Mouse (Mus musculus) heart, adult 2 months (tissue): ENCODE measurements at regions not wholly inside any gene's neighbourhood (a gene's known extent, or its start where the extent isn't known, plus 50 kb on each side); places are given as distances from the start of the nearest gene placed in this dataset.

Experiments
- CTCF ChIP-seq: fragments of 200-600 bp; IDR thresholded peaks from 2 replicates; pipeline ENCODE4 v1.8.1; 2022; ENCODE audit warnings: antibody characterized with exemption, mild to moderate bottlenecking, moderate library complexity
- POLR2A ChIP-seq: fragments of 200-500 bp; IDR thresholded peaks from 2 replicates; pipeline ENCODE4 v1.6.1; 2011; ENCODE audit warnings: mild to moderate bottlenecking, low read depth, low read length, control low read depth; ENCODE audit not compliant: insufficient read depth

GRCm38 (mm10) chr5:146644499-146644898 lies 59.5 kb upstream of the Gpr12 start:
- TF ChIP-seq CTCF, result no peak
- no peak for TF ChIP-seq POLR2A
